Mouse (Mus musculus) thymus, postnatal 0 days (tissue): ENCODE data around the gene Yif1a. TPM values are rescaled to one million over a fixed set of nuclear protein-coding genes. Genes with fewer than 3 reads are reported as not detected.
A peak's percentile ranks its signal among the peaks of the same experiment; 100 is the strongest.

Source experiments
- DNase-seq: peaks from one replicate; pipeline ENCODE4 v3.0.0-alpha.2; 2015; ENCODE audit warnings: low spot score
- polyA plus RNA-seq: library from polyadenylated mRNA; unstranded; fragments of >200 nt; fragmentation: Nextera tagmentation; extraction: Ambion mirVana; gene quantifications from 2 replicates; pipeline ENCODE4 v1.2.1, GENCODE M21; 2015

Yif1a gene
- polyA plus RNA-seq: 65.9 and 75.7 TPM in 2 replicates

- peak; percentile 98 for DNase-seq
These were observed at the start of gene Yif1a for GRCm38 (mm10) chr19:5087884-5088728. Gene Yif1a (plus strand): TSS chr19:5088538.

GRCm38 (mm10) chr19:5038709-5039156 is 49.6 kb upstream of the Yif1a start, which contains the start of the genes B4gat1 and AC124502.3:
Gene B4gat1 (plus strand): TSS chr19:5038826.
Gene AC124502.3 (plus strand): TSS chr19:5038891.
- DNase-seq: peak; percentile 91

- no peak for DNase-seq
These were observed 48.8 kb upstream of the Yif1a start for GRCm38 (mm10) chr19:5039301-5040114.

- DNase-seq: peak; percentile 89
These were observed 47.3 kb upstream of the Yif1a start, which contains the start of gene Brms1 for GRCm38 (mm10) chr19:5040862-5041523. Gene Brms1 (plus strand): TSS chr19:5041354.

GRCm38 (mm10) chr19:5041588-5041987 is 46.8 kb upstream of the Yif1a start:
- peak; percentile 23 for DNase-seq

GRCm38 (mm10) chr19:5045531-5045930 is 42.8 kb upstream of the Yif1a start:
- no peak for DNase-seq

GRCm38 (mm10) chr19:5048138-5049056 is 39.9 kb upstream of the Yif1a start:
- DNase-seq: no peak

GRCm38 (mm10) chr19:5049325-5049724 is 39.0 kb upstream of the Yif1a start:
- no peak for DNase-seq

GRCm38 (mm10) chr19:5050047-5050905 is 38.1 kb upstream of the Yif1a start, which contains the start of gene Rin1:
Gene Rin1 (plus strand): TSS chr19:5050481.
- DNase-seq: no peak

GRCm38 (mm10) chr19:5051031-5051430 is 37.3 kb upstream of the Yif1a start:
- DNase-seq: no peak

- DNase-seq: no peak
These were observed 36.8 kb upstream of the Yif1a start for GRCm38 (mm10) chr19:5051515-5051914.

GRCm38 (mm10) chr19:5052166-5052822 is 36.0 kb upstream of the Yif1a start:
- DNase-seq: no peak

- DNase-seq: no peak
These were observed 35.5 kb upstream of the Yif1a start for GRCm38 (mm10) chr19:5052853-5053252.

- DNase-seq: peak; percentile 39
These were observed 34.4 kb upstream of the Yif1a start for GRCm38 (mm10) chr19:5053909-5054308.

GRCm38 (mm10) chr19:5056251-5056650 is 32.1 kb upstream of the Yif1a start:
- DNase-seq: peak; percentile 44

- no peak for DNase-seq
These were observed 30.2 kb upstream of the Yif1a start for GRCm38 (mm10) chr19:5057876-5058775.
